Mouse (Mus musculus) E14TG2a.4 (cell line): ENCODE measurements at regions not wholly inside any gene's neighbourhood (a gene's known extent, or its start where the extent isn't known, plus 50 kb on each side); places are given as distances from the start of the nearest gene placed in this dataset.
A peak's percentile ranks its signal among the peaks of the same experiment; 100 is the strongest.
"Not testable (repeated sequence)": the region's sequence is repeated elsewhere in the genome, so short reads cannot be mapped to it uniquely, and the experiment has no call there.

ENCODE experiments used
- H3K27me3 ChIP-seq: 2 replicates; pipeline ENCODE4 v1.6.1; 2014; ENCODE audit warnings: low read length, control low read depth; ENCODE audit not compliant: insufficient read depth
- H3K36me3 ChIP-seq: 2 replicates; pipeline ENCODE4 v1.6.1; 2014; ENCODE audit warnings: low read length, control low read depth; ENCODE audit not compliant: insufficient read depth
- H3K4me1 ChIP-seq: replicated peaks from 2 replicates; pipeline ENCODE4 v1.6.1; 2014; ENCODE audit warnings: low read depth, low read length, control low read depth
- H3K4me3 ChIP-seq: replicated peaks from 2 replicates; pipeline ENCODE4 v1.5.1; 2014; ENCODE audit warnings: mild to moderate bottlenecking, low read length
- H3K9me3 ChIP-seq: 2 replicates; pipeline ENCODE4 v1.6.1; 2014; ENCODE audit warnings: low read length, control low read depth
- CTCF ChIP-seq: conservative IDR thresholded peaks from 2 replicates; pipeline ENCODE4 v1.5.1; 2014; ENCODE audit warnings: low read length
- NANOG ChIP-seq: IDR thresholded peaks from 2 replicates; pipeline ENCODE4 v1.6.1; 2014; ENCODE audit warnings: borderline replicate concordance, low read length, mixed read lengths
- POU5F1 ChIP-seq: IDR thresholded peaks from 2 replicates; pipeline ENCODE4 v1.6.1; 2014; ENCODE audit warnings: low read length, borderline replicate concordance

GRCm38 (mm10) chr15:8842129-8842528 is 125.6 kb upstream of the Ranbp3l start:
- Histone ChIP-seq H3K36me3 (peaks cover 33% of the 10 kb centered on the region), H3K9me3 (peaks cover 13% of the 10 kb centered on the region), H3K4me3 (no peak overlapping the region), H3K27me3 (no peaks in the 10 kb centered on the region), H3K4me1 (peaks cover 40% of the 10 kb centered on the region)
- TF ChIP-seq POU5F1 (no peak), NANOG (no peak)

- Histone ChIP-seq H3K4me1 (peaks cover 44% of the 10 kb centered on the region), H3K9me3 (peaks cover 24% of the 10 kb centered on the region), H3K27me3 (no peaks in the 10 kb centered on the region), H3K36me3 (peaks cover 33% of the 10 kb centered on the region), H3K4me3 (no peak overlapping the region)
- TF ChIP-seq CTCF (no peak), NANOG (peak; percentile 63; the same call in 1 of the 2 replicates)
Measured at GRCm38 (mm10) chr15:8839462-8839861, 128.3 kb upstream of the Ranbp3l start.

GRCm38 (mm10) chr15:8834151-8834550 is 123.6 kb upstream of the Slc1a3 start:
- Histone ChIP-seq H3K9me3 (peaks cover 61% of the 10 kb centered on the region), H3K4me3 (peak overlapping the region; percentile 53), H3K27me3 (no peaks in the 10 kb centered on the region), H3K36me3 (peaks cover 26% of the 10 kb centered on the region), H3K4me1 (peaks cover 32% of the 10 kb centered on the region)
- TF ChIP-seq NANOG (no peak), POU5F1 (no peak), CTCF (no peak)

GRCm38 (mm10) chr15:8832970-8833369 is 122.4 kb upstream of the Slc1a3 start:
- Histone ChIP-seq H3K4me3 (peak overlapping the region; percentile 58), H3K36me3 (peaks cover 15% of the 10 kb centered on the region), H3K9me3 (peaks cover 66% of the 10 kb centered on the region), H3K27me3 (no peaks in the 10 kb centered on the region), H3K4me1 (peaks cover 31% of the 10 kb centered on the region)
- no peak for TF ChIP-seq POU5F1
- TF ChIP-seq NANOG: no peak
- TF ChIP-seq CTCF: no peak

- TF ChIP-seq POU5F1: no peak
- peak; percentile 82 for TF ChIP-seq NANOG
- H3K36me3 ChIP-seq: peaks cover 10% of the 10 kb centered on the region
Measured at GRCm38 (mm10) chr15:8831720-8832620, 121.4 kb upstream of the Slc1a3 start.

GRCm38 (mm10) chr15:8824861-8825260 is 114.3 kb upstream of the Slc1a3 start:
- Histone ChIP-seq H3K4me3 (no peak overlapping the region), H3K9me3 (peaks cover 71% of the 10 kb centered on the region), H3K27me3 (no peaks in the 10 kb centered on the region), H3K36me3 (peaks cover 10% of the 10 kb centered on the region), H3K4me1 (peaks cover 8% of the 10 kb centered on the region; the same call in 1 of the 2 replicates)
- TF ChIP-seq POU5F1 (no peak), NANOG (no peak), CTCF (no peak)

More at GRCm38 (mm10) chr15:8831720-8832620, 121.4 kb upstream of the Slc1a3 start:
- no peaks in the 10 kb centered on the region for H3K27me3 ChIP-seq
- peaks cover 31% of the 10 kb centered on the region for H3K4me1 ChIP-seq
- H3K4me3 ChIP-seq: peak overlapping the region; percentile 58
- peaks cover 74% of the 10 kb centered on the region for H3K9me3 ChIP-seq

- Histone ChIP-seq H3K9me3 (peaks cover 76% of the 10 kb centered on the region), H3K36me3 (peaks cover 13% of the 10 kb centered on the region)
- H3K4me3 ChIP-seq, H3K27me3 ChIP-seq, H3K4me1 ChIP-seq: not testable (repeated sequence)
Measured at GRCm38 (mm10) chr15:8822795-8823194, 112.2 kb upstream of the Slc1a3 start.

- TF ChIP-seq POU5F1 (no peak), NANOG (no peak), CTCF (no peak)
- H3K36me3 ChIP-seq: peaks cover 15% of the 10 kb centered on the region
- no peak overlapping the region for H3K4me3 ChIP-seq
Measured at GRCm38 (mm10) chr15:8817542-8817941, 107.0 kb upstream of the Slc1a3 start.

More at GRCm38 (mm10) chr15:8817542-8817941, 107.0 kb upstream of the Slc1a3 start:
- H3K27me3 ChIP-seq: no peaks in the 10 kb centered on the region
- H3K4me1 ChIP-seq: peaks cover 8% of the 10 kb centered on the region; the same call in 1 of the 2 replicates
- peaks cover 48% of the 10 kb centered on the region for H3K9me3 ChIP-seq
